Mouse (Mus musculus): ENCODE data around the gene Cetn3. TPM values are rescaled to one million over a fixed set of nuclear protein-coding genes. Genes with fewer than 3 reads are reported as not detected.

Cetn3 gene
- total RNA-seq, 2 experiments from 2014 or later = 43.0 to 56.0 TPM

DNA sequence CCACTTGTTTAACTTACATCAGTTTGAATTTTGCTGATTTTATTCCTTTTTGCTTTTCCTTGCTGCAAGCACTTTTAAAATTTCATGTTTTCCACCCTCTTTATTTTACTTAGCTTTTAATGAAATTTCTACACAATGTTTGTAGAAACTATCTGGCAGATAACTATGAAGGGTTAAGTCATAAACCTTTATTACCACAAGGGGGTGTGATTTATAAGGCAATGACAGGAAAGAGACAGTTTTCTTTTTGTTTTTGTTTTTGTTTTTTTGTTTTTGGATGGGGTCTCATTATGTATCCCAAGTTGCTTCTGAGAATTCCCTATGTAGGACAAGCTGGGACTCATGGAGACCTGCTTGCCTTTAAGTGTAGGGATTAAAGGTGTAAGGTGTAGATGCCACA is 39.9 kb downstream of the Cetn3 start:
- DNase-seq = no peak

DNA sequence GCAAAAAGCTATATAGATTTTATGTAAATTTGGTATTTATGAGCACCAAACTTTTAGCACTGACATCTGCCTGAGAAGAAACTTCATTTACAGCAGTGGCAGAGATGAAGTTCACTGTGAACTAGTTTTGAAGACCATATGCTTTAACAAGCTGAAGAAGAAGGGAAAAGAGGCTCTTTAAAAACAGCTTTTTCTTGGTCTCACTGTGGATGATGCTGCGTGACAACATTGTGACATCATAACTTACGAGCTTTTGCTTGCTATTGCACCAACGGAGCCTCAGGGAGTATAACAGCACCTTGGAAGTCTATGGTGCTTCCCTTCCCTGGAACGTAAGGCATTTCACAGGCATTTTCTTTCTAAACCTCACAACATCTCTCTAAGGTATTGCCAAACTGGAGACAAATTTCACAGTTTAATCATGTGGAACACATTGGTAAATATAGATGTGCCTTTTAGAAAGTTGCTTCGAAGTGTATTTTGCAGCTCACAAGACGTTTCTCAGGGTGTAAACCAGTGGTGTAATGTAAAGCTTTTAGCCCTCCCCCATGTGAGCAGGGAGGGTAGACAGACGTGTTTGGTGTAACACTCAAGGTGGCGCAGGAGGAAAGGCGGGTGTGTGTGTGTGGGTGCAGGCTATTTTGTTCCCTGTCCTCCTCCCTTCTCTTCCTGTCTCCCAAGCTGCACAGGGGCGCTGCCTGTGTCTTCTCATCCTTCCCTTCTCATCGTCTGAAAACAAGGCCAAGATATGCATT is 41.9 kb downstream of the Cetn3 start:
- no peak for DNase-seq

DNA sequence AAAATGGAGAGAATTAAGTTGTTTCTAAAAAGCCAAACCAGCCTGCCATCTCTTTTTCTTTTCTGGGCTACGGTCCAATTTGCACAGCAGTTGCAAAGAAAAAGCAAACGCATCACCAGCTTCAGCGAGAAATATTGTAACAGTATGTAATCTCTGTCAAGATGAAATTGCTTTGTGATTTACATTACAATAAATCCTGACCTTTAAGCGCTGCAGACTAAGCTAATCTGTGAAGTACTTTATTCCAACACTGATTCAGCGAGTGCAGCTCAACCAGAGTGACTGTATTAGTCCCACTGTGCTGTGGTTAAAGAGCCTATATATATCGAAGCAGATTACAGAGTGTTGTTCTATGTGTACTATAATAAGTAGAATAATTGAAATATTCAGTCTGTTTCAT is 45.6 kb downstream of the Cetn3 start:
- no peak for DNase-seq

DNA sequence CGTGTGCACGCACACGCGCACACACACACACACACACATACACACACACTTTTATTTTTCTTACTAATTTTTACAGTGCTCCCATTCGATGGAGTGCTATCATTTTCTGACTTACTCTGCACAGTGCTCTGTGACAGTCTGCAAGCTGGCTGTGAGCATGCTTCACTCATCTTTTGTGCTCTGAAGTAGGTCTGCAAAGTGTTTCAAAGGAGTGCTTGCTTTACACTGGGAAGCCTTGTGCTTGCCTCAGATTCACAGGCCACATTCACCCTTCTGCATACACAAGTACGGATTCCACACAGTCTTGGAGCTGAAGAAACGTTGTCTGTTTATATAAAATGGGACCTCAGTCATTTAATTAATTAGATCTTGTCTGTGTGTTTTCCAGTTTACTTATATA is 49.0 kb downstream of the Cetn3 start:
- no peak for DNase-seq

DNA sequence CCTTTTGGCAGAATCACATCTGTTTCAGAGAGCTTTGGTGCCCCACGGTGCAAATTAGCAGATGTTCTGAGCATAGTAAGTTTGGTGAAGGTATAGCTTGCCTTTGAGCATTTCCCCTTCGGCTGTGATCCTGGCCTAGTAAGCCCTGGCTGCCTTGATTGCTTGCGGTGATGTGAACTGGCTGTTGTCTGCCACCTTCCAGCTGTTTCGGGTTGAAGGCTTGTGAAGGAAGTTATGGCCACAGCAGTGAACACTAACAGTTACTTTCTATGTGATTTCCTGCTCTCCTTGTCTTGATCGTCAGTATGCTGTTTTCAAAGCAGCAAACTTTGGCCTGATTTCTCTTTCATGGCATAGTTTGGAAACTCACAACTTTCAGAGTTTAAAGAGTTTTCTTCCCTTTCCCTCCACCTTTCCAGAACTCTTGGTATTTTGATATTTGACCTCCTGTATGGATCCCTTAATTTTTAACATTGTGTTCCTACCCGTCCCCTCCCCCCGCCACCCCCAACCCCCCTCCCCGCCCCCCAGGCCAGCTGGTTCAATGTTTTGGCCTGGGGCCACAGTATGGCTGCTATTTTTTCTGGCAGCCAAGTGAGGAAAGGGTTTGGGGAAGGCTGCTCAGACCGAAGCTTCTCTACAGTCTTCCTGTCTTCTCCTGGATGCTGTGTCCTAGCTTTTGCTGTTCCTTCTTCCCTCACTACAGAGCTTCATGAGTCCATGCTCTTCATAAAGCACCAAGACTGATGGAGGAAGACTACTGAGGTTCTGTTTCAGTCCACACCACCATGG is 53.7 kb downstream of the Cetn3 start:
- DNase-seq = no peak

GRCm38 (mm10) chr13:81838016-81838415 is 55.1 kb downstream of the Cetn3 start:
- DNase-seq = no peak

DNA sequence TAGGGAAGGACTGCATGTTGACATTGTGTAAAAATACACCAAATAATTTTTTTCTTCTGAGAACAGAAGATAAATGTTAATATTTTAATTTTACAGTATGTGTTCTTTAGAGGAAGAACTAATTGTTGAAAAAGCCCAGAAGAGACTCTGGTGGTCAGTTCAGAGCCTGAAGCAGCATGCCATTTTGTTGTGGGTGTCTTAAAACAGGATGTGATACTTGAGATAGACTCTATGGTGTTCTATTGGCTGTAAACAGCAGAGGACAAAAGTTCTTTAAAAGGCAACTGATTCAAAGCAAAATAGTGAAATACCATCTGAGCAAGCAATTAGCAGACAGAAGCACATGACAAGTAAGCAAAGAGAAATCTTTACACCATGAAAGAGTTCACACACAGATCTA is 56.1 kb downstream of the Cetn3 start:
- DNase-seq = no peak

- DNase-seq = no peak
Measured at GRCm38 (mm10) chr13:81840246-81840645, 57.4 kb downstream of the Cetn3 start.

DNA sequence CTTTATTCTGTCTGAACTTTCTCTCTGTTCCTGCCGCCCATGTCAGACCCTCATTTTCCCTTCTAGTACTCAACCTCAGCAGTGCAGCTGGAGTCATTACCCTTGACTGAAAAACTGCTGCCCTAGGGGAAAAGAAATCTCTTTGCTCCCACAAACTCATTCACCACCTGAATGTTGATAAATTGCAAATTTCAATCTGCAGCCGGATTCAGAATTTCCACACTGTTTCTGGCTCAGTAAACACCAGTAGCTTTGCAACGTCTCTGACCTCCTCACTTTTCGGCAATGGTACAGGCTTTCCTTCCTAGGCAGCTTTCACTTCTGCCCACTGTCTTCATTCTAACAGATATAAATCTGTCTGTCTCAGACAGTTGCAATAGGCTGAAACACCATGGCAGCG is 57.8 kb downstream of the Cetn3 start:
- no peak for DNase-seq

DNA sequence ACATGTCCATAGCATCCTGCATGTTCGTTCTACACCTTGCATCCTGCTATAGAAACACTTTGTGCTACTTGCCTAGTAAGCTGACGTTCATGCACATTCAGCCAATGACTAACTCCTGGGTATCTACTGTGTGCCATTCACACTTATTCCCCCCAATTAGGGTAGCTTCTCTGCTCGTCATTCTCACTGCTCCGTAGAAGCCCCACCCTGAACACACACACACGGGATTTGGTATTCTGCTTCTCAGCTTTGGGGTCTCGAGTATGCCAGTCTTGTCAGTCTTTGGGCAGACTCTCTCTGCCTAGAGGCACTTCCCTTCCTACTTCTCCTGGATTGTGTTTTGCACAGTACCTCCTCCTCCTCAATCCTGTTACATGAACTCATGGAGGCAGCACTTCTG is 59.4 kb downstream of the Cetn3 start:
- no peak for DNase-seq

Other genes starting within 250 kb of the Cetn3 start
- under 1 TPM; 0.08 to 0.15 TPM for gene Adgrv1, start 149.9 kb upstream of the Cetn3 start, total RNA-seq (2021)
- 10 to 100 TPM; 14.4 to 15.9 TPM for gene Lysmd3, start 125.4 kb upstream of the Cetn3 start, total RNA-seq (2021)
- gene Polr3g, start 72.1 kb upstream of the Cetn3 start, total RNA-seq (2021) = 1 to 10 TPM; 3.0 to 4.8 TPM
- 1 to 10 TPM; 4.8 to 6.5 TPM for gene Mblac2, start 71.7 kb upstream of the Cetn3 start, total RNA-seq (2021)